Mouse (Mus musculus) erythroblast, embryonic 14.5 days (primary cell): ENCODE results near the gene Tmem30a. TPM values are rescaled to one million over a fixed set of nuclear protein-coding genes. Genes with fewer than 3 reads are reported as not detected.

Source experiments
- H3K27me3 ChIP-seq: 2 replicates; pipeline ENCODE4 v1.6.1; 2012; ENCODE audit warnings: inconsistent platforms; ENCODE audit not compliant: control insufficient read depth
- H3K36me3 ChIP-seq: 2 replicates; pipeline ENCODE4 v1.6.1; 2012; ENCODE audit warnings: mild to moderate bottlenecking, inconsistent platforms; ENCODE audit not compliant: control insufficient read depth
- H3K4me1 ChIP-seq: 2 replicates; pipeline ENCODE4 v1.6.1; 2012; ENCODE audit warnings: inconsistent platforms; ENCODE audit not compliant: control insufficient read depth
- H3K4me3 ChIP-seq: replicated peaks from 2 replicates; pipeline ENCODE3; 2012; ENCODE audit warnings: moderate library complexity, mild to moderate bottlenecking, inconsistent platforms
- H3K9me3 ChIP-seq: 2 replicates; pipeline ENCODE4 v1.6.1; 2012; ENCODE audit warnings: low read length, inconsistent platforms, mixed read lengths; ENCODE audit not compliant: control insufficient read depth
- GATA1 ChIP-seq: IDR thresholded peaks from 2 replicates; pipeline ENCODE4 v1.6.1; 2012; ENCODE audit warnings: low read length, inconsistent platforms, mixed read lengths
- TAL1 ChIP-seq: IDR thresholded peaks from 3 replicates; pipeline ENCODE4 v1.6.1; 2012; ENCODE audit warnings: low read length, inconsistent platforms, mixed read lengths
- polyA plus RNA-seq: library from polyadenylated mRNA; stranded (reverse); fragments of >175 nt; gene quantifications from 2 replicates; pipeline ENCODE4 v1.2.3, GENCODE M21; 2012

Gene Tmem30a
- polyA plus RNA-seq, 1 experiment = 7.2 TPM

DNA sequence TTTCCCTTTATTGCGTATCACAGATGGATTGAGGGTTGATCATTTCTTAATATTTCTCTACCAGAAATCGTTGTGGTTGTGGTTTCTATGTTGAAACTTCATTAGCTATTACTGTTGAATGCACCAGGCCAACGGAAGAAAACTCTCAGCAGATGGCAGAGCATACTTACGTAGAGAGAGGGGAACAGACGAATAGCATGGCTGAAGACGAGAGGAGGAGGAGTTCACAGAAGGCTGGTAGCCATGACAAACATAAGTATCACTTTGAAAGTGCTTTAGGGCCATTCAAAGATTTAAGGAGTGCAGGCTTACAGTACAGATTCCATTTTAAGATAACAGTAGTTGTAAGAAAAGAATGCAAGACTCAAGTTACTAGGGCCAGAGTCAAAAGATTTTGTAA lies 30.8 kb downstream of the Tmem30a start:
- H3K36me3 ChIP-seq = peaks cover 5% of the 10 kb centered on the region
- no peaks in the 10 kb centered on the region for H3K27me3 ChIP-seq
- TF ChIP-seq TAL1 = no peak
- H3K9me3 ChIP-seq = no peaks in the 10 kb centered on the region
- peaks cover 18% of the 10 kb centered on the region for H3K4me1 ChIP-seq
- H3K4me3 ChIP-seq = no peak overlapping the region

DNA sequence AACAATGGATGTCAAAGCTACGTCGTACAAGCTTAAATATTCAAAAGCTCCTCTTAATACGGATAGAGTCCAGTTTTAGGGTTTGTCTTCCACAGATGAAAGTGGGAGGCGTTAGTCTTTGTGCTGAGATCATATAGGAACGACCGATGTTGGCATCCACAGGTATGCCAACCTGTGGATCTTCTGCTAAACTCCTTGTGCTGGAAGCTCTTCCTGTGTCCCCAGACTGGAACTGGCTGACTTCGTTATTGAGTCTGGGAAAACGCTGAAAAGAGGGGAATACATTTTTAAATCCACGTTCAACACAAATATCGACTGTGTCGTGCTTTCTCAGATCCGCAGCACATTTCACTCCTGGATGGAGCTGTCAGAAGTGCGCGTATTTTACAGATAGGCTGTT lies 33.2 kb downstream of the Tmem30a start:
- H3K9me3 ChIP-seq = no peaks in the 10 kb centered on the region
- peaks cover 29% of the 10 kb centered on the region for H3K36me3 ChIP-seq
- no peaks in the 10 kb centered on the region for H3K27me3 ChIP-seq
- peak overlapping the region; percentile 79 for H3K4me3 ChIP-seq
- peaks cover 19% of the 10 kb centered on the region for H3K4me1 ChIP-seq
- TF ChIP-seq GATA1 (no peak), TAL1 (no peak)

DNA sequence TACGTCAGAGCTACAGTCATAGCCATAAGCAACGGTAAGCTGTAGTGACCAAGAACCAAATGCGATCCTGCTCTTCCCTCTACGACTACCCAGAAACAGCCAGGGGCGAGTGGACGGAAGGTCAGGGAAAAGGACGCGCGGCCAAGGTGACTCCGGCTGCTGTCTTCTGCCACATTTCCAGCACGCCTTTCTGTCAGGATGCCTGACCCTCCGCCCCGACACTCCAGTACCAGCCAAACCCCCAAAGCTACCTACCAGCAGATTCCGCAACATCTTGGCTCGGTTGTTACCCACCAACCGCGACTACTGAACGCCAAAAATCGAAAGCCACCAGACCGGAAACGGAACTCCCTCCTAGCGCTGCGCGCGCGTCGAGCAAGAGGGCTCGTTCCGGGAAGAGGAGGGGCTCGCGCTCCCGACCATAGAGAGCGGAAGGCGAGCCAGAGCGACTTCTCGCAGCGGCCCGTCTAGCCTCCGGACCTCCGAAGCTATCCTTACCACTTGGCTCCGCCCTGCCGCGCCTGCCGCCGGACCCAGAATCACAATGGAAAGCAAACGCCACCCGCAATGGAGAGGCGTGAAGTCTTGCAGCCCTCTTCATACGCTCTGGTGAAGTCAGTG lies 33.8 kb downstream of the Tmem30a start, which contains the start of gene Cox7a2:
TSS of gene Cox7a2 (minus strand) at position 494 of the 621 bp plus-strand sequence.
- peaks cover 33% of the 10 kb centered on the region for H3K36me3 ChIP-seq
- H3K4me1 ChIP-seq = peaks cover 19% of the 10 kb centered on the region
- H3K27me3 ChIP-seq = no peaks in the 10 kb centered on the region
- peak within 1 kb of the TSS; percentile 79 for H3K4me3 ChIP-seq
- no peaks in the 10 kb centered on the region for H3K9me3 ChIP-seq
- TF ChIP-seq GATA1 (no peak), TAL1 (no peak)

DNA sequence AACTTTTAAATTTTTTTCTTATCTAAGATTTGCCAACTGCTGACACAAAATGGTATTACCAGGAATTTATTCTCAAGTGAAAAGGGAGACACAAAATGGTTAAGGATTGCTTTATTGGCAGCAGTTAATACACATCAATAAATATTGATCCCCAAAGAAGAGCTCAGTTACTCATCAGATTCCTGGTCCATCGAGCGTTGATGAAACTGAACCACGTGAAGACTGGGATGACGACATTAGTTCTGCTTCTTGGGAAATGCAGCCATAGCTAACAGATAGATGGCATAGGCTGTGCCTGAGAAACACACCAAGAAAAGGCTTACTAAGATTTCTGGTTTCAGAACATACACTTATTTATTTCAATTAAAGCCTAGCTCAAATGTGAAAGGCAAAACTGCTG lies 38.0 kb downstream of the Tmem30a start:
- peaks cover 57% of the 10 kb centered on the region for H3K36me3 ChIP-seq
- no peaks in the 10 kb centered on the region for H3K9me3 ChIP-seq
- no peak for TF ChIP-seq TAL1
- TF ChIP-seq GATA1 = no peak
- H3K4me1 ChIP-seq = peaks cover 17% of the 10 kb centered on the region
- H3K27me3 ChIP-seq = no peaks in the 10 kb centered on the region
- H3K4me3 ChIP-seq = no peak overlapping the region

DNA sequence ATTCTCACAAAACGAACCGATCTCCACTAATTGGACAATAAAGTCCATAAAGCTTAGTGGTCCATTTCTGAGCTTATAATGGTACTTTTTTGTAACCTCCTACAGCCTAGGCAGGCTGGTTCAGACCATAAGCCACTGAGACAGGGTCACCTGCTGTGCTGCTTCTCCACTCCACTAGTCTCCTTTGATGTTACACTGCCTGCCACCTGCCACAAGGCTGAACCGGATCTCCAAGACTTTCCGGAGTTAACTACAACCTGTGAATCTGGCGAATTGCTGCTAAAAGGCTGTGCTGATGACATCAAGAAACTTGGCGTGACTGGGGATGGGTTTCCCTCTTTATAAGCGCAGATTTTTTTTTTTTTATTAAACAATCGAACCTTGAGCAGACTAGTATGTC lies 41.5 kb downstream of the Tmem30a start:
- Histone ChIP-seq H3K9me3 (no peaks in the 10 kb centered on the region), H3K36me3 (peaks cover 45% of the 10 kb centered on the region), H3K4me3 (no peak overlapping the region), H3K27me3 (no peaks in the 10 kb centered on the region), H3K4me1 (no peaks in the 10 kb centered on the region)
- TF ChIP-seq GATA1 = no peak
- TF ChIP-seq TAL1 = no peak

DNA sequence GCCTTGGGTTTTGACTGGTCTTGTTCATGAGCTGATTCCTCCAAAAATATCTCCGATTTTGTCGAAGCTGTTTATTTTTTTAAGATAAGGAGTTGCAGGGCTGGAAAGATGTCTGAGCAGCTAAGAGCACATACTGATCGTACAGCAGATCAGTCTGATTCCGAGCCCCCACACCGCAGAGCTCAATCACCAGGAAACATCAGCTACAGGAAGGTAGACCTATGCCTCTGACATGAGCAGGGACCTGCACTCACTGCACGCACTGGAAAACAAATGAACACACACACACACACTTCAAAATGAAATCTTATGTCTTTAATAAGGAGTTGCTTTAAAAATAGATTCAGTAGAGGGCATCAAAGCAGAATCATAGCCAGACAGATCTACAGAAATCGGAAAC lies 42.6 kb downstream of the Tmem30a start:
- no peak for TF ChIP-seq GATA1
- TF ChIP-seq TAL1 = no peak
- H3K36me3 ChIP-seq = peaks cover 34% of the 10 kb centered on the region
- H3K4me1 ChIP-seq = no peaks in the 10 kb centered on the region
- no peak overlapping the region for H3K4me3 ChIP-seq
- no peaks in the 10 kb centered on the region for H3K27me3 ChIP-seq
- H3K9me3 ChIP-seq = no peaks in the 10 kb centered on the region

DNA sequence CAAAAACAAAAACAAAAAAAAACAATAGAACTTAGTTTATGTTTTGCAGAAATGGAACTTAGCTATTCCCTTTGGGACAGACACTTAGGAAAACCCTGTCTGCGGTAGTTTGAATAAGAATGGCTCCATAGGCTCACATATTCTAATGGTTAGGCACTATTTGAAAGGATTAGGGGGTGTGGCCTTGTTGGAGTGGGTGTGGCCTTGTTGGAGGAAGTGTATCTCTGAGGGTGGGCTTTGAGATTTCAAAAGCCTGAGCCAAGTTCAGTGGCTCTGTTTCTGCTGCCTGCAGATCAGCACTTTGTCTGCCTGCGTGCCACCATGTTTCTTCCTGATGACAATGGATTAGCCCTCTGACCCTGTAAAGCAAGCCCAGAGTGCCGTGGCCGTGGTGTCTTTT lies 48.3 kb downstream of the Tmem30a start:
- Histone ChIP-seq H3K4me1 (no peaks in the 10 kb centered on the region), H3K36me3 (no peaks in the 10 kb centered on the region), H3K9me3 (no peaks in the 10 kb centered on the region; the same call in 1 of the 2 replicates), H3K4me3 (no peak overlapping the region), H3K27me3 (no peaks in the 10 kb centered on the region)
- TF ChIP-seq TAL1 (no peak), GATA1 (no peak)

DNA sequence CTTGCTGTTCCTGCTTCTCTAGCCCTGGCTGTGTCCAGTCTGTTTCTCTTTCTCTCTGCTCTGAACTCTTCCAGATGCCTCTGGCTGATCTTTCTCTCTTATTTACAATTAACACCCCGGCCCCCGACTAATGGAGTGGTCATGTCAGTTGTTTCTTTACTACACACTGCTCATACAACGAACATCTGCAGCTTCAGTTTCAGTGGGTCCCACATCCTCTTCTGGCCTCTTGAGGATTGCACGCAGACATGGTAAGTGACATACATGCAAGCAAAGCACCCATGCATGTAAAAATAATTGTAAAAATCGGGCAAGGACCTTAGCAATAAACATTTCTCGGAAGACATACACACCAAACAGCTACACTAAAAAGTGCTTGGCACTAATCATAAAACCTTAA lies 57.7 kb downstream of the Tmem30a start:
- Histone ChIP-seq H3K9me3 (no peaks in the 10 kb centered on the region), H3K4me3 (no peak overlapping the region), H3K36me3 (no peaks in the 10 kb centered on the region), H3K27me3 (no peaks in the 10 kb centered on the region), H3K4me1 (no peaks in the 10 kb centered on the region)
- TF ChIP-seq TAL1 (no peak), GATA1 (no peak)

DNA sequence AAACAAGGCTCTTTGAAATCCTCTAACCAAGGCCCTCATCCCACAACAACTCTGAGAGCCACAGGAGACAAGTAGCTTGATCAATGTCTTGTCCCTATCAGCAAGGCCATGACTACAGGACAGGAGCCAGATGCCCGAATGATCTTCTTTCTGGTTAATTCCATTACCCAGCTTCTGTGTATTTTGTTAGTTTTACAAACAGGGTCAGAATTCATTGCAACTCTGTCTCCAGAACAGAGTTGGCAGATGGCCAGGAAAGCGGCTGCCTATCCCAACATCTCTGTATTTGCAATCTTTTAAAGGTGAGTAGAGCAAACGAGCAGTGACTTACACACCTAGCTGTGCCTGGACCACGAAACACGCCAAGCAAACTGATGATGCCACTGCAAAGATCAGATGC lies 63.0 kb downstream of the Tmem30a start:
- TF ChIP-seq GATA1 (no peak), TAL1 (no peak)
- Histone ChIP-seq H3K9me3 (no peaks in the 10 kb centered on the region), H3K4me3 (no peak overlapping the region), H3K4me1 (no peaks in the 10 kb centered on the region), H3K27me3 (no peaks in the 10 kb centered on the region), H3K36me3 (no peaks in the 10 kb centered on the region)

DNA sequence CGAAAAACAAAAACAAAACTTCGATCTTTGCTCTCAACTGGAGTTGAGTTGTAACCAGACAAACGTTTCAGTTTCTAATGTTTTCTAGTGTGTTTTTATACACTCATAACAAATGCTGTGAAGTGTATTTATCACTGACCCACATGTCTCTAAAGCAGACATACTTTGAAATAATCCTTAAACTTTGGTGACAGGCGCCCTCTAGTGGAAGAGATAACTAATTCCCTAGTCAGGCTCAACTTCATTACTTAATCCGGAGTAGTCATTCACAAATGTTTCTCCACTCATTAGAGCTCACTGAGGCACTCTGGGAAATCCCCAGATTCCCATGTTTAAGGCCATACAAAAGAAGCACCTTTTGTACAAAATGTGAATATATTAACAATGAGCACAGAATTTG lies 70.2 kb downstream of the Tmem30a start:
- no peaks in the 10 kb centered on the region for H3K9me3 ChIP-seq
- H3K4me3 ChIP-seq = no peak overlapping the region
- TF ChIP-seq TAL1 (no peak), GATA1 (no peak)
- no peaks in the 10 kb centered on the region for H3K36me3 ChIP-seq
- peaks cover 40% of the 10 kb centered on the region for H3K27me3 ChIP-seq
- no peaks in the 10 kb centered on the region for H3K4me1 ChIP-seq

DNA sequence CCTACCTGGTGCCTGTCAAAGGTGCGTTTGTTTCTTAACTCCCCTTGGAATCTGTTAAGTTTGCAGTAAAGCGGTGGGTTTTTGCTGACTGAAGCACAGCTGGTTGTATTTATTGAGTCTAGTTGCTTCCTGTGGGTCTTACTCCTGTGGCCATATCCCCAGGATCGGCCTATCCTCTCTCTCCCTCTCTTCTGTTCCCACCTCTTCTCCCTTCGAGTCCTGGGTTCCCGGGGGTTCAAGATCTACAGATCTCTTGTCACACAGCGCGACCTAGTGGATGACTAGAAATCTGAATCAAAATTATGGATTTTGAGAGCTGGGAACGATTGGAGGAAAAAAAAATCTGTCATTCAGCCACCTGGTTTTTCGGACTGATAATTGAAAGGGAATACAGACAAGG lies 72.3 kb downstream of the Tmem30a start:
- H3K4me1 ChIP-seq = no peaks in the 10 kb centered on the region
- H3K27me3 ChIP-seq = peaks cover 52% of the 10 kb centered on the region
- H3K9me3 ChIP-seq = no peaks in the 10 kb centered on the region
- no peak overlapping the region for H3K4me3 ChIP-seq
- H3K36me3 ChIP-seq = no peaks in the 10 kb centered on the region
- TF ChIP-seq GATA1 (no peak), TAL1 (no peak)
